Mouse (Mus musculus) right cerebral cortex, postnatal 10 days (tissue): ENCODE measurements around the gene Ndufa8.

Source experiments
- DNase-seq, 2 experiments: peaks; one replicate each; pipeline ENCODE4 v3.0.0; 2021; ENCODE audit warnings: low spot score in 2 of 2

The Ndufa8 gene

DNA sequence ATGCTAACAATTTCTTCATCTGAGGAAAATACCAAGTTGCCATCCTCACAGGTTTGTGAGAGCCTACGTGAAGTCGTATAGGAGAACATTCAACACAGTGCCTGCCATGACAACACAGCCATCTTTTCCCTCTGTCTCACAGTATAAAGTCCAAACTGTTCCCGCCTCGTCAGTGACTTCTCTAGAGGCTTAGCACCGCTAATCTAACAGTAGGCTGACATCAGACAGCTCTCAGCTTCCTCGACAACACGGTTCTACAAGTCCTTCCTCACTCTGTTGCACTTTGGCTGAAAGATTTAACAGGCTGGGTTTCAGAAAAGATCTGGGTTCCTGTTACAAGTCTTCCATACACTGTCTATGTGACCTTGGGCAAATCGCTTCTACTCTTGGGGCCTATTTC, 1.0 kb downstream of the Ndufa8 start:
- no peak for DNase-seq

DNA sequence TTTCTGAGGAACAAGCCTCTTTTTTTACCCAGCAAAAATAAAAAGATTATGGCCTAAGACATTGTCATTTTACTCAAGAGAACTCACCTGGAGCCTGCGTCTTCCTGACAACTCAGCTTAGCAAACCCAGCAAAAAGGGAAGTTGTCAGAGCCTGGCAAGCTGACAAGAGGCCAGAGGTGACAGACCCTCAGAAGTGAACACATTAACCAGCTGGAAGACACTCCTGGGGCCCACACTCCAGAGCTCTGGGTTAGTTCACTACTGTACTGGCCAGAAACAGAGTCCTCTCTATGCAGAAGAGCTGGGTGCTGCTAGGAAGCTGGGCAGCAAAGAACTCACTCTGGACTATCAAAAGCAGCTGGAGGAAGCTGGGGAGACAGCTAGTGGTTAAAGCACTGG, 8.3 kb downstream of the Ndufa8 start:
- DNase-seq, result peak in 1 of 2 experiments; percentile 37

DNA sequence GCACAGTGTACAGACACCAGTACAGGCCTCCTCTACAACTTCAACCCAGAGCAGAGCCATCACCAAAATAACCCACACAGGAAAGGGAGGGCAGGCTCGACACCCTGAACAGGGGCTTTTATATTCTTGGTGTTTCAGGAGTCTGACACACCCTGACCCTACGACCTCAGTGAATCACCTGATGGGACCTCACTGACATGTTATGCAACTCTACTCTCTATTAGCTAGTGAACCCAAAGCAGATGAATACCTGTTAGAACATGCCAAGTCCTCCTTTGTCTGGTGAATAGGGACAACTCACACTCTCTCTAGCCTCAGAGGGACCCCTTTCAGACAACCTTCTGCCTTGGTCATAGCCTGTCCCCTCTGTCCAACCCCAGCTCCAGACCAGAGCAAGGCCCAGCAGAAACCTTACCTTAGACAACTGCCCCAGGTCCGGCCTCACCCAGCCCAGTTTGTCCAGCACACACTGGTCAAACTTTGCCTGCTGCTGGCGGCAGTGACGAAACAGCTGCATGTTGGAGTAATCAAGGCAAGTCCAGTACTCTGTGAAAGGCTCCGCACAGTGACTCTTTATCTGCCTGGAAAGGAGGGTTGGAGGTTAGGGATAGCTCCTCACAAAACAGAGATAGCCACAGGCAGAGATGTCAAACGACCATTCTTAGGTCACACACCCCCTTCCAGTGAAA, 9.8 kb downstream of the Ndufa8 start:
- no peak for DNase-seq

- DNase-seq, result no peak
These were observed 13.7 kb downstream of the Ndufa8 start for GRCm38 (mm10) chr2:36035413-36036081.

- no peak for DNase-seq
These were observed 14.3 kb downstream of the Ndufa8 start for GRCm38 (mm10) chr2:36034898-36035297.

DNA sequence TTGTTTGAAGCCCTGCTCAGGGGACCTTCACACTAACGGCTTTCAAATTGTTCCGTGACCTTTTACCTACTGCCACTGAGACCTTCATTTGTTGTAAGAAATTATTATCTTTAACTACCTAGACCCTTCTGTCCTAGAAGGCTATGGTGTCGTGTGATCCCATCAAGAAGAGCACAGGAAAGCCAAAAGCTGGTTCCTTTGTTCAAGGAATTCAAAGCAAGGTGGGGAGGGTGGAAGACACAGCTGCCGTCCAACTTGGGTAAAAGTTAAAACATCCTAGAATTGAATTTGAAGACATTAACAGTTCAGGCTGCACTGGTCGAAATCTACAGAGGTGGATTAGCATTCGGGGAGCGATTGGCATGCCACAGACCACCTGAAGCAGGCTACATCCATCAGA, 15.2 kb downstream of the Ndufa8 start:
- DNase-seq, result no peak

DNA sequence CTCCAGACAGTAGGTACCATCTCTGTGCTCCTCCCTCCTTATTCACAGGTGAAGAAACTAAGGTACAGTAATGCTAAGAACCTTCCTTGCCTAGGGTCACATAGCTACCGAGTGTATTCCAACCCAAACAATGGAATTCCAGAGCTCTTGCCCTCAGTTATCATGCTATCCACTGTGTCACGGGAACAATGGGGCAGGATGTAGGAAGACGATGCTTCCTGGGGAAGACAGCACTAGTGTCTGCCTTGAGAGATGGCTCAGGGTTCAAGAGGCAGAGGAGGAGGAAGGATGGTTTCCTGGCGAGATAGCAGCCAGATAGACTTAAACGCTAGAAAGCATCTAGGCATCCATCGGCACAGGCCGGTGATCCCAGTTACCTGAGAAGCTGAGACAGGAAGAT, 16.3 kb downstream of the Ndufa8 start:
- no peak for DNase-seq

- no peak for DNase-seq
These were observed 25.9 kb downstream of the Ndufa8 start for GRCm38 (mm10) chr2:36023291-36023690.

DNA sequence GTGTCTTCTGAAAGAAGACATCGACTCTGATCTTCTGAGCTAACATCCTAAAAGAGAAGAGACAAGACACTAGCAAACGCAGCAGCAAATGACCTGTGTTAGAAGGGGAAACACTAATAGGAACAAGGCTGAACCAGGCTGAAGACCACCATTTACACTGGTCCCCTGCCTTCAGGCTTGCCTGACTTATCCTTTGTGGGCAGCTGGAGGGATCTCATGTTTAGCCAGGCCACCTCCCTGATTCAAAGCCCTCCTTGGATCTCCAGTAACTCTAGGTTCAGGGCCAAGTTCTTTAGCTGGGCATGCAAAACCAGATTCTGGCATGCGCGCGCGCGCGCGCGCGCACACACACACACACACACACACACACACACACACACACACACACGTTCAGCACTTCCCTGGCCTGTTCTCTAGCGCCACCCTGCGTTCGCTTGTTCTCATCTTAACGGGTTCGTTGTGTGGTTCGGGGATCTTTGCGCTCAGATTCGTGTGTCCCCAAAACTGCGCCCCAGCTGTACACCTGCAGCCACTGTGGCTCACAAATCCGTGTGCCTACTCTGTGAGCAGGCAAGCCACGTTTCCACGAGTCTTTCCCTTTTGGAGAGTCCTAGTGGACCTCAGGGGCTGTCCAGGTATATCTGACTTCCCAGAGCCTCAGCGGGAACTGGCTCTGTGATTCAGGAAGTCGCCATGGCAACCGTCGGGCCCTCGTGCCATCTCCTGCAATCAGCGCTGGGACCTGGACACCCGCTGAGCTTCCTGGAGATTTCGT, 27.6 kb downstream of the Ndufa8 start:
- DNase-seq, result peak; percentile 90 to 93

- DNase-seq, result no peak
These were observed 36.2 kb downstream of the Ndufa8 start for GRCm38 (mm10) chr2:36013010-36013409.

- DNase-seq, result peak; percentile 66 to 69
These were observed 37.8 kb downstream of the Ndufa8 start for GRCm38 (mm10) chr2:36011331-36011825.

DNA sequence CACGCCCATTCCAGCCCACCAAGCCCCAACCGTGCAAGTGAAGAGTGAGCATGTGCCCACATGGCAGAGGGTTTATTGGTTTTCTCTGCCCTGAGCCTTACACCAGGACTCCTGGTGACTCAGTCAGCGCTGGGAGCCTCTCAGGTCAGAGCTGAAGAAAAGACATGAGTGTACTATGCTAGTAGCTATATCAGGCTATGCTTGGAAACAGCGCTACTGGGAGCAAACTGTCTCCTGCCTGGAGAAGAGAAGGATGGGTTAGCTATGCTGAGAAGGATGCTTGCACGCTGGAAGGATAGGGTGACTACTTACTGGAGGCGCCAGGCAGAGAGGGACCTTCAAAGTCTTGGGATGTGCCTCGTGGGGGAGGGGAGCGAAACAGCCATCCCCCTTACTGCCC, 38.6 kb downstream of the Ndufa8 start:
- no peak for DNase-seq

GRCm38 (mm10) chr2:36009386-36009785, 39.8 kb downstream of the Ndufa8 start:
- peak; percentile 66 to 87 for DNase-seq

GRCm38 (mm10) chr2:36008071-36008470, 41.1 kb downstream of the Ndufa8 start:
- peak in 1 of 2 experiments; percentile 68 for DNase-seq

DNA sequence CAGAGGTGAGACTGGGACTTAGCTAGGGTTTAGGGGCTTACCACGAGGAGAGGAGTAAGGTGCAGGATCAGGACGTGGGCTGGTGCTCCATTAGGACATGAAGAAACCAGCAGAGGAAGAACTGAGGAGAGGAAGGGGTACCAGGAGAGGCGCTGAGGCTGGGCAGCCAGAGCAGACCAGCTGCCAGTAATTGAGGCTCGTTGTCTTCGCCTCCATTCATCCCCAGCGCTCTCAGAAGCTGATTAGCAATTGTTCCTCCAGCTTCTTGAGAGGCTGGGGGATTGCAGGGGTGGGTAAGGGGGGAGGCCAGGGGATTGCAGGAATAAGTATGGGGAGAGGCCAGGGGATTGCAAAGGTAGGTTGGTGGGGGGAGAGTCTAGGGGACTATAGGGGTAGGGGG, 47.0 kb downstream of the Ndufa8 start:
- DNase-seq, result no peak

DNA sequence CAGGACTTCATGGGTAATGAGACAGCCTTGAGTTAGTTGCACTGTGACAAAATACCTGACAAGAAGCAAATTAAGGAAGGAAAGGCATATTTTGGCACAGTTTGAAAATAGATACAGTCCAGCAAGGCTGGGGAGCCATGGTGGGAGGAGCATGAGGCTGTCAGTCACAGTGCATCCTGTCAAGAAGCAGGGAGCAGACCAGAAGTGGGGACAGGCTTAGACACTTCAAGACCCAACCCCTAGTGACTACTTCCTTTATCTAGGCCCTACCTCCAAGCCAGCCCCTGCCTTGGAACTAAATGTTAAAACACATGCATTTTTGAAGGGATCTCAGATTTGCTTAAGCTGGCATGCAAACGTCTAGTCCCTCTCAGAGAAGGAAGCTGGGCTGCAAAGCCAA, 48.8 kb downstream of the Ndufa8 start:
- DNase-seq, result no peak

DNA sequence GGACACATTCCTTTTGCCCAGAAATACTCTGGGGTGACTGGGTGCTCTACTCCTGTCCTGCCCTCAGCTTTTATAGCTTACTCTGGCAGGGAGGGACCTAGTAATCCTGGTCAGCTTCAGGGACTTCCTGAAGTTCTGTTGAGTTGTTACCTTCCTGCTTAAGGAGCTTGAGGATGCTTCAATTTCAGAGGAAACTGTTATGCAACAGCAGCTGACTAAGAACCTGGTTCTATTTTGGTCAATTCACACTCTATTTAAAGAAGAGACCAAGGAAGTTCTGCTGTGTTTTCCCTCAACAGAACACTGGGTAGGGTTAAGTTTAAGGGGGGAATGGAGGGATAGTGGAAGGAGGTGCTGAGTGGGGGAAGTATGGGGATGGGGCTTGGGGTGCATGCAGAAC, 50.0 kb downstream of the Ndufa8 start:
- DNase-seq, result no peak

DNA sequence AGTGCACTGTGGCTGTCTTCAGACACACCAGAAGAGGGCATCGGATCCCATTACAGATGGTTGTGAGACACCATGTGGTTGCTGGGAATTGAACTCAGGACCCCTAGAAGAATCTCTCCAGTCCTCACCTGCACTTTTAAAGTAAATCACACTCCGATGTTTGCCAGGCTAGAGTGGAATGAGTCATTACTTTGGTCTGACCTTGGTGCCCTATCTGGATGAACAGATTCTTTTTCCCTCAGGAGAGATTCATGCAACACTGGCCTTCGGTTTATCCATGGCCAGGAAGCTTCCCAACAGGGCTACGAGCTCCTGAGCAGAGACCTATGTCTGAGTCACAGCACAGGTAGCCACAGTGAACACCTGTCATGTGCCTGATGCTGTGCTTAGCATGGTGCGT, 50.8 kb downstream of the Ndufa8 start:
- no peak for DNase-seq

- DNase-seq, result no peak
These were observed 52.5 kb downstream of the Ndufa8 start for GRCm38 (mm10) chr2:35996753-35997152.

DNA sequence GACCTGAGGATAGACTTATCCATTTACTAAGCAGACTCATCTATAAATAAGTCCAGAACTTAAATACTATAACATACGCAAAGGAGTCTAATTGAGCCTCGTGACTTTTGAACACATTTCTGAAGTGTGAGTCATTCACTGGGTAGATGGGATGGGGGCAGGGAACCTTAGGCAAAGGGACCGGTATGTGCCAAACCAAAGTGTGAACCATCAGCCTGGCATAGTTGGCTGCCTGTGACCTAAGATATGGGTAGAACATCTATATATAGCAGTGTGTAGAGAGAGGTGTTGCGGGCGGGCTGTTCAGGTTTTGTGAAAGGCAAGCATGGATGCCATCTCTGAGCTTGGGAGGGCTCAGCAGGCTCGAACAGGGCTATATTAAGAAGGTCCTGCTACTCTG, 54.9 kb downstream of the Ndufa8 start:
- no peak for DNase-seq

DNA sequence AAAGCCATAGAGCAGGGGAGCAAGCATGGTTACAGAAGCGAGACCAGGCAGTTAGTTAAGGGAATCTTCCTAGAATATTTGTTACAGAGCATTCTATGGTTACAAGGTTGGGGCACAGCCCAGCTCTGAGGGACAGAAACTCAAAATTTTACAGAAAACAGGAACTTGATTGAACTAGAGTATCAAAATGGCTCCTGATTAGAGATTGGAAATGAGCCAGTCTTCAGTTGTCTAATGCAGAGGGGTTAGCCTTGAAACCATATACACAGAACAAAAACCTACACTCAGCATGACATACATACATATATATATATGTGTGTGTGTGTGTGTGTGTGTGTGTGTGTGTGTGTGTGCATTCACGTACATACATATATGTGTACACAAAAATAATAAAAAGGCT, 55.7 kb downstream of the Ndufa8 start:
- DNase-seq, result no peak

DNA sequence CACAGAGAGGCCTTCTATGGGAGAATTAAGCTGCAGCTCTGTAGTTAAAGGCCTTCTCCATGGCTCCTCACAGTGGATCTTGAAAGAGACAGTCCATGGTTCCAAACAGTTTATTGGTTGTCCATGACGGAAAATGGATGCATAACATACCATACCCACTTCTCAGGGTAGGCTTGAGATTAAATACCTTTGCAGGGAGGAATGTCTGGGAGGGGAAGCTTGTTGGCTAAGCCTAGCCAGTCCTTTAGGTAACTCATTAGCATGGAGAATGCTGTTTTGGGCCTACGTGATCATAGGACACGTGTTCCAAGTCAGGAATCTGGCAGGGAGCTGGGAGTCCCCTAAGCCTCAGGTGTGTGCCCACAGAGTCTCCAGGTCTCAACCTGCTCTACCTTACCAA, 56.9 kb downstream of the Ndufa8 start:
- no peak for DNase-seq
